Mouse (Mus musculus): ENCODE results near the gene Slc27a5. TPM values are rescaled to one million over a fixed set of nuclear protein-coding genes. Genes with fewer than 3 reads are reported as not detected.
A peak's percentile ranks its signal among the peaks of the same experiment; 100 is the strongest.

The Slc27a5 gene
- polyA plus RNA-seq (2014; fragmentation: Nextera tagmentation; extraction: Ambion mirVana), result not detected in 2 replicates

- Histone ChIP-seq H3K27ac (ENCODE audit: low read depth, low read length) (no peak within 1 kb of the TSS), H3K27me3 (ENCODE audit: control insufficient read depth, insufficient read depth, low read length) (no peaks in the 10 kb centered on the region), H3K9me3 (ENCODE audit: control insufficient read depth, low read length) (no peaks in the 10 kb centered on the region), H3K36me3 (ENCODE audit: control insufficient read depth, insufficient read depth, low read length) (no peaks in the 10 kb centered on the region), H3K4me3 (ENCODE audit: low read depth, low read length) (no peak within 1 kb of the TSS), H3K9ac (ENCODE audit: low read depth, low read length) (no peak within 1 kb of the TSS), H3K4me2 (replicated peaks; ENCODE audit: low read depth, low read length) (no peak within 1 kb of the TSS), H3K4me1 (replicated peaks; ENCODE audit: control insufficient read depth, insufficient read depth, low read length) (no peaks in the 10 kb centered on the region)
- DNase-seq (ENCODE audit: low spot score), result no peak
- WGBS, result 82% methylated on average over 5 of the region's 5 CpGs
- no peak for ATAC-seq (ENCODE audit: low FRiP score)
These were observed at the start of gene Slc27a5 for GRCm38 (mm10) chr7:12998053-12998452. TSS of gene Slc27a5 (minus strand) at chr7:12998192.

GRCm38 (mm10) chr7:13046084-13046483 is 48.1 kb upstream of the Slc27a5 start:
- Histone ChIP-seq H3K36me3 (ENCODE audit: control insufficient read depth, insufficient read depth, low read length) (no peaks in the 10 kb centered on the region), H3K27ac (ENCODE audit: low read depth, low read length) (no peak overlapping the region), H3K27me3 (ENCODE audit: control insufficient read depth, insufficient read depth, low read length) (peaks cover 35% of the 10 kb centered on the region), H3K9ac (ENCODE audit: low read depth, low read length) (no peak overlapping the region), H3K4me1 (replicated peaks; ENCODE audit: control insufficient read depth, insufficient read depth, low read length) (peaks cover 8% of the 10 kb centered on the region; the same call in 1 of the 2 replicates), H3K4me3 (ENCODE audit: low read depth, low read length) (no peak overlapping the region), H3K9me3 (ENCODE audit: control insufficient read depth, low read length) (no peaks in the 10 kb centered on the region), H3K4me2 (replicated peaks; ENCODE audit: low read depth, low read length) (no peak overlapping the region)
- 13% methylated on average over 2 of the region's 2 CpGs for WGBS
- ATAC-seq (ENCODE audit: low FRiP score) (peak; percentile 64), DNase-seq (ENCODE audit: low spot score) (peak; percentile 76)

- H3K36me3 ChIP-seq (ENCODE audit: control insufficient read depth, insufficient read depth, low read length), result no peaks in the 10 kb centered on the region
- H3K9ac ChIP-seq (ENCODE audit: low read depth, low read length), result peak overlapping the region; percentile 66
- H3K4me2 ChIP-seq (replicated peaks; ENCODE audit: low read depth, low read length), result peak overlapping the region; percentile 92
- ATAC-seq (ENCODE audit: low FRiP score) (peak; percentile 15; the same call in 1 of the 2 replicates), DNase-seq (ENCODE audit: low spot score) (no peak)
- H3K9me3 ChIP-seq (ENCODE audit: control insufficient read depth, low read length), result no peaks in the 10 kb centered on the region
- no peak overlapping the region for H3K27ac ChIP-seq (ENCODE audit: low read depth, low read length)
- WGBS, result 4% methylated on average over 23 of the region's 23 CpGs
- H3K27me3 ChIP-seq (ENCODE audit: control insufficient read depth, insufficient read depth, low read length), result peaks cover 35% of the 10 kb centered on the region
- H3K4me3 ChIP-seq (ENCODE audit: low read depth, low read length), result peak overlapping the region; percentile 40
- peaks cover 8% of the 10 kb centered on the region; the same call in 1 of the 2 replicates for H3K4me1 ChIP-seq (replicated peaks; ENCODE audit: control insufficient read depth, insufficient read depth, low read length)
These were observed 46.2 kb upstream of the Slc27a5 start for GRCm38 (mm10) chr7:13044254-13044625.

GRCm38 (mm10) chr7:13043445-13044253 is 45.7 kb upstream of the Slc27a5 start:
- Histone ChIP-seq H3K4me3 (ENCODE audit: low read depth, low read length) (peak overlapping the region; percentile 40), H3K9me3 (ENCODE audit: control insufficient read depth, low read length) (no peaks in the 10 kb centered on the region), H3K27ac (ENCODE audit: low read depth, low read length) (no peak overlapping the region), H3K27me3 (ENCODE audit: control insufficient read depth, insufficient read depth, low read length) (peaks cover 35% of the 10 kb centered on the region), H3K4me2 (replicated peaks; ENCODE audit: low read depth, low read length) (peak overlapping the region; percentile 92), H3K4me1 (replicated peaks; ENCODE audit: control insufficient read depth, insufficient read depth, low read length) (peaks cover 10% of the 10 kb centered on the region; the same call in 1 of the 2 replicates), H3K9ac (ENCODE audit: low read depth, low read length) (peak overlapping the region; percentile 66), H3K36me3 (ENCODE audit: control insufficient read depth, insufficient read depth, low read length) (no peaks in the 10 kb centered on the region)
- ATAC-seq (ENCODE audit: low FRiP score) (peak; percentile 44), DNase-seq (ENCODE audit: low spot score) (peak; percentile 62)
- WGBS, result 6% methylated on average over 85 of the region's 88 CpGs

GRCm38 (mm10) chr7:13043120-13043444 is 45.1 kb upstream of the Slc27a5 start:
- H3K36me3 ChIP-seq (ENCODE audit: control insufficient read depth, insufficient read depth, low read length), result no peaks in the 10 kb centered on the region
- peaks cover 10% of the 10 kb centered on the region; the same call in 1 of the 2 replicates for H3K4me1 ChIP-seq (replicated peaks; ENCODE audit: control insufficient read depth, insufficient read depth, low read length)
- ATAC-seq (ENCODE audit: low FRiP score) (no peak), DNase-seq (ENCODE audit: low spot score) (no peak)
- no peak overlapping the region for H3K27ac ChIP-seq (ENCODE audit: low read depth, low read length)
- WGBS, result 38% methylated on average over 16 of the region's 16 CpGs
- no peak overlapping the region for H3K9ac ChIP-seq (ENCODE audit: low read depth, low read length)
- peak overlapping the region; percentile 92; the same call in 1 of the 2 replicates for H3K4me2 ChIP-seq (replicated peaks; ENCODE audit: low read depth, low read length)
- H3K9me3 ChIP-seq (ENCODE audit: control insufficient read depth, low read length), result no peaks in the 10 kb centered on the region
- peaks cover 35% of the 10 kb centered on the region for H3K27me3 ChIP-seq (ENCODE audit: control insufficient read depth, insufficient read depth, low read length)
- H3K4me3 ChIP-seq (ENCODE audit: low read depth, low read length), result peak overlapping the region; percentile 40

- DNase-seq (ENCODE audit: low spot score) (no peak), ATAC-seq (ENCODE audit: low FRiP score) (no peak)
- Histone ChIP-seq H3K4me1 (replicated peaks; ENCODE audit: control insufficient read depth, insufficient read depth, low read length) (peaks cover 10% of the 10 kb centered on the region; the same call in 1 of the 2 replicates), H3K4me3 (ENCODE audit: low read depth, low read length) (no peak overlapping the region), H3K9ac (ENCODE audit: low read depth, low read length) (no peak overlapping the region), H3K27me3 (ENCODE audit: control insufficient read depth, insufficient read depth, low read length) (peaks cover 35% of the 10 kb centered on the region), H3K27ac (ENCODE audit: low read depth, low read length) (no peak overlapping the region), H3K4me2 (replicated peaks; ENCODE audit: low read depth, low read length) (no peak overlapping the region), H3K9me3 (ENCODE audit: control insufficient read depth, low read length) (no peaks in the 10 kb centered on the region), H3K36me3 (ENCODE audit: control insufficient read depth, insufficient read depth, low read length) (no peaks in the 10 kb centered on the region)
- WGBS, result 78% methylated on average over 6 of the region's 6 CpGs
These were observed 44.5 kb upstream of the Slc27a5 start for GRCm38 (mm10) chr7:13042511-13042910.

GRCm38 (mm10) chr7:13041256-13041655 is 43.3 kb upstream of the Slc27a5 start:
- no peak for ATAC-seq (ENCODE audit: low FRiP score)
- H3K9me3 ChIP-seq (ENCODE audit: control insufficient read depth, low read length), result no peaks in the 10 kb centered on the region
- H3K27me3 ChIP-seq (ENCODE audit: control insufficient read depth, insufficient read depth, low read length), result peaks cover 35% of the 10 kb centered on the region
- H3K36me3 ChIP-seq (ENCODE audit: control insufficient read depth, insufficient read depth, low read length), result no peaks in the 10 kb centered on the region
- no peak for DNase-seq (ENCODE audit: low spot score)
- no peak overlapping the region for H3K9ac ChIP-seq (ENCODE audit: low read depth, low read length)
- no peak overlapping the region for H3K4me3 ChIP-seq (ENCODE audit: low read depth, low read length)
- H3K4me1 ChIP-seq (replicated peaks; ENCODE audit: control insufficient read depth, insufficient read depth, low read length), result peaks cover 14% of the 10 kb centered on the region
- no peak overlapping the region for H3K27ac ChIP-seq (ENCODE audit: low read depth, low read length)
- H3K4me2 ChIP-seq (replicated peaks; ENCODE audit: low read depth, low read length), result no peak overlapping the region
- WGBS, result 60% methylated on average over 1 of the region's 1 CpGs

GRCm38 (mm10) chr7:13039181-13039580 is 41.2 kb upstream of the Slc27a5 start:
- H3K36me3 ChIP-seq (ENCODE audit: control insufficient read depth, insufficient read depth, low read length), result 0 out of 2 replicates have a peak, but pooled peaks cover 2% of the 10 kb centered on the region
- 83% methylated on average over 1 of the region's 1 CpGs for WGBS
- H3K4me1 ChIP-seq (replicated peaks; ENCODE audit: control insufficient read depth, insufficient read depth, low read length), result peaks cover 11% of the 10 kb centered on the region
- DNase-seq (ENCODE audit: low spot score) (no peak), ATAC-seq (ENCODE audit: low FRiP score) (no peak)
- peak overlapping the region; percentile 68; the same call in 1 of the 2 replicates for H3K4me3 ChIP-seq (ENCODE audit: low read depth, low read length)
- peaks cover 25% of the 10 kb centered on the region for H3K27me3 ChIP-seq (ENCODE audit: control insufficient read depth, insufficient read depth, low read length)
- H3K9ac ChIP-seq (ENCODE audit: low read depth, low read length), result peak overlapping the region; percentile 87; the same call in 1 of the 2 replicates
- H3K4me2 ChIP-seq (replicated peaks; ENCODE audit: low read depth, low read length), result no peak overlapping the region; the same call in 1 of the 2 replicates
- no peak overlapping the region for H3K27ac ChIP-seq (ENCODE audit: low read depth, low read length)
- no peaks in the 10 kb centered on the region for H3K9me3 ChIP-seq (ENCODE audit: control insufficient read depth, low read length)
